Mouse (Mus musculus): ENCODE data around the gene Pate2. TPM values are rescaled to one million over a fixed set of nuclear protein-coding genes. Genes with fewer than 3 reads are reported as not detected.
A peak's percentile ranks its signal among the peaks of the same experiment; 100 is the strongest.

The Pate2 gene
- not detected for total RNA-seq (2021)
- polyA plus RNA-seq (2012; rRNA removed) = 0.06 TPM in 1 of 2 replicates, not detected in the other
- long read RNA-seq = 0 reads

DNA sequence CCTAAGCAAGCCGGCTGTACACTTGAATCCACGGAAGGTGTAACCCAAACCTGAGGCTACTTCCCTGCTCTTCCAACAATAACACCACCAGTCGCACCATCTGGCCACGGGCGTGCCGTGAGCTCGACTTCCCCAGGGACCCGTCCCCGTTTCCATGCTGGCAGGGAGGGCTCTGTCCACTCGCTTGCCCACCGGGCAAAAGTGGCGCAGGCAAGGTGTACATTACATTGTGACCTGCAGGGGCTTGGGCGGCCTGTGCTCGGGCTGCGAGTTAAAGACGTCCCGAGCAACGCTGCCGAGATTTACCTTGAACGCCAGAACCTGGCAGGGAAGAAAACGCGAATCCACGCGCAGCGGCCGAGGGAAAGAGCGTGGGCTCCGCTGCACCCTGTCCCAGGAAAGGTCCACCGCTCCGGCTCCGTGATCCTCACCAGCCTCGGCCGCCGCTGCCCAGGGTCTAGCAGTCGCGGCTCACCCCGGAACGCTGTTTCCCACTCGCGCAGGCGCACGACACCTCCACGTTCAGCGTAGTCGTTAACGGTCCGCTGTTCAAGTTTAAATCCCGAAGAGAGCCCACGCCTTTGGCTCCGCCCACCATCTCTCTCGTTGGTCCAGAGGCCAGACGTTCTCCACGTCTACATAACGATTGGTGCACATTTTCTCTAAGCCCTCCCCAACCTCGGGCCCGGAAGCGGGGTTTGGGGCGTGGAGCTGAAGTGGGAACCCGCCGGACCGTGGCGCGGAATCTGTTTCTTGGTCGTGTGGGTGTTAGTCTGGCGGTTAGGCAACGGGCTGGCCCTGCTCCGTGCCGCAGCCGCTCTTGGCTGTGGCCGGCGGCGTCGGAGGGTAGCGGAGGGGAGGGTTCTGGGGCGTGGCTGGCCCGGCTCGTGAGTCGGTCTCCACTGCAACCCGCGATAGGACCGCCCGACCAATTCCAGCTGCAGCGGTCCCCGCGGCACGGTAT is at the start of gene Pate2, which contains the start of gene Hyls1:
Pate2 (plus strand) TSS at position 714 of the 964 bp plus-strand sequence.
Hyls1 (minus strand) TSS at position 828 of the 964 bp plus-strand sequence.
- peak within 1 kb of the TSS; percentile 83 for H3K4me3 ChIP-seq
- H3K4me1 ChIP-seq (ENCODE audit: control insufficient read depth, insufficient read depth, low read length) = no peaks in the 10 kb centered on the region
- peak; percentile 90 to 96 for DNase-seq
- intact Hi-C loops (cut with DNase I) = loop anchor here (10.0 kb wide), 1 partner anchor 365 kb away; the partner anchor contains the start of genes Srpr and Tirap
- peak within 1 kb of the TSS; percentile 92 for H3K9ac ChIP-seq (ENCODE audit: low read depth, low read length)
- under 1% methylated on average over 86 of the region's 86 CpGs for WGBS
- peaks cover 7% of the 10 kb centered on the region for H3K36me3 ChIP-seq (ENCODE audit: control insufficient read depth, insufficient read depth, low read length)
- TF ChIP-seq EP300 (IDR thresholded peaks at IDR 0.05; ENCODE audit: insufficient read depth, low read depth, low read length) = 0 out of 2 replicates have a peak, but pooled peaks have one; percentile 48
- peak; percentile 88 for TF ChIP-seq POLR2A (IDR thresholded peaks at IDR 0.05; ENCODE audit: insufficient read depth, low read depth, low read length)
- TF ChIP-seq CTCF (IDR thresholded peaks at IDR 0.05) = peak; percentile 44
- H3K27me3 ChIP-seq (ENCODE audit: control insufficient read depth, insufficient read depth, low read length) = peaks cover 4% of the 10 kb centered on the region; the same call in 1 of the 2 replicates
- H3K79me2 ChIP-seq (replicated peaks; ENCODE audit: control insufficient read depth, insufficient read depth, low read length) = no peaks in the 10 kb centered on the region
- H3K27ac ChIP-seq = peak within 1 kb of the TSS; percentile 91

DNA sequence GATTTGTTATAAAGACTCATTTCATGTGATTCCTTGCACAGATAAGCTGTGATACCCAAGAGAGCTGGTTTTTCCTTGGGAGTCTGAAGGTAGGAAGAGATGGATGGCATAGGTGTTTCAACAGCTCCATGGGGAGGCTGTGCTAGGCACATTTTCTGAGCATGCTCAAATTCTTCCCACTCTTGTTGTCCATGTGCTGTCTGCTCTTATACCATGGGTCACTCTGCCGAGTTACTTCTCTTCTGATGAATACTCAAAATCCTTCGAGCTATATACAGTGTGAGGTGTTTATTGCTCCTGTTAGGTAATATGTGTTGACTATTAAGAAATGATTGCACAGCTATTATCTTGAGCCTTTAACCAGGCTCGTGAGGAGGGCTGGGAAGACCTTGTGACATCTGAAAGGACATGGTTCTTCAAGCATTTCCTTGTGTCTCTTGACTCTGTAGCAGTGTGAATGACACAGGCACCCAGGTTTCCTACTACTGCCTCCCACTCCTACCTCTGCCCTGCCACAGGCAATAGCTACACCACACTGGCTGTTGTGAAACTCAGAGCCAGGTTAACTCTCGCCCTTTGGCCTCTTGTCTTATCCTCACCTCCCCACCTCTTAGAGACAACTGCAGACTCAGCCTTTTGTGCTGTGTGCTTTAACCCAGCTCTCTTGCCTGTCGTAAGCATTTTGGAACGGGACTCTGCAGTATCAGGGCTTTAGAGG is 49.3 kb upstream of the Pate2 start:
- no peak overlapping the region for H3K4me3 ChIP-seq
- H3K9ac ChIP-seq (ENCODE audit: low read depth, low read length) = no peak overlapping the region
- H3K4me1 ChIP-seq (ENCODE audit: control insufficient read depth, insufficient read depth, low read length) = no peaks in the 10 kb centered on the region; the same call in 1 of the 2 replicates
- intact Hi-C loops (cut with DNase I) = loop anchor here (5.0 kb wide), 1 partner anchor 98 kb away; the partner anchor contains the start of gene Cdon
- WGBS = 73% methylated on average over 6 of the region's 6 CpGs
- no peaks in the 10 kb centered on the region for H3K36me3 ChIP-seq (ENCODE audit: control insufficient read depth, insufficient read depth, low read length)
- no peaks in the 10 kb centered on the region for H3K79me2 ChIP-seq (replicated peaks; ENCODE audit: control insufficient read depth, insufficient read depth, low read length)
- TF ChIP-seq CTCF (IDR thresholded peaks at IDR 0.05) = no peak
- no peak for TF ChIP-seq POLR2A (IDR thresholded peaks at IDR 0.05; ENCODE audit: insufficient read depth, low read depth, low read length)
- no peak for TF ChIP-seq EP300 (IDR thresholded peaks at IDR 0.05; ENCODE audit: insufficient read depth, low read depth, low read length)
- DNase-seq = no peak
- H3K27me3 ChIP-seq (ENCODE audit: control insufficient read depth, insufficient read depth, low read length) = no peaks in the 10 kb centered on the region
- no peak overlapping the region for H3K27ac ChIP-seq

DNA sequence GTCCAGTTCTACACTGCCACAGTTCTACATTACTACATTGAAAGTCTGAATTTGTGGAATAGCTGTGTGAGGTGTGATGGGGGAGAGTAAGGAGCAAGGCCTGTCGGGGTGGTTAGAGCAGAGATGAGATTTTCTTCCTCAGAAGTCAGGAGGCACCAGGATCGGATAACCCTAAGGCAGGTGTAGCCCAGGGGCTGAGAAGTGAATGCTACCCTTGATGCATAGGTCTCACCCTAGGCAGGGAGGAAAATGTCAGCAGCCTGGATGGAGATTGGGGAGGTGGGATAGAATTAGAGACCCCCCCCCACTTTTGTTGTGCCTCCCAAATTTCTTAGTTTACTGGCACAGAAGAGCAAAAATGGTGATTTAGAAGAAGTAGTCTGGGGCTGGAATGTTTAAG is 47.8 kb upstream of the Pate2 start:
- TF ChIP-seq POLR2A (IDR thresholded peaks at IDR 0.05; ENCODE audit: insufficient read depth, low read depth, low read length) (no peak), EP300 (IDR thresholded peaks at IDR 0.05; ENCODE audit: insufficient read depth, low read depth, low read length) (no peak), CTCF (IDR thresholded peaks at IDR 0.05) (no peak)
- no peak overlapping the region for H3K27ac ChIP-seq
- WGBS = 79% methylated on average over 2 of the region's 2 CpGs
- no peaks in the 10 kb centered on the region for H3K27me3 ChIP-seq (ENCODE audit: control insufficient read depth, insufficient read depth, low read length)
- no peak overlapping the region for H3K4me3 ChIP-seq
- H3K4me1 ChIP-seq (ENCODE audit: control insufficient read depth, insufficient read depth, low read length) = no peaks in the 10 kb centered on the region; the same call in 1 of the 2 replicates
- no peak for DNase-seq
- intact Hi-C loops (cut with DNase I) = loop anchor here (5.0 kb wide), 1 partner anchor 100 kb away; the partner anchor contains the start of gene Cdon
- no peak overlapping the region for H3K9ac ChIP-seq (ENCODE audit: low read depth, low read length)
- H3K79me2 ChIP-seq (replicated peaks; ENCODE audit: control insufficient read depth, insufficient read depth, low read length) = no peaks in the 10 kb centered on the region
- H3K36me3 ChIP-seq (ENCODE audit: control insufficient read depth, insufficient read depth, low read length) = no peaks in the 10 kb centered on the region

DNA sequence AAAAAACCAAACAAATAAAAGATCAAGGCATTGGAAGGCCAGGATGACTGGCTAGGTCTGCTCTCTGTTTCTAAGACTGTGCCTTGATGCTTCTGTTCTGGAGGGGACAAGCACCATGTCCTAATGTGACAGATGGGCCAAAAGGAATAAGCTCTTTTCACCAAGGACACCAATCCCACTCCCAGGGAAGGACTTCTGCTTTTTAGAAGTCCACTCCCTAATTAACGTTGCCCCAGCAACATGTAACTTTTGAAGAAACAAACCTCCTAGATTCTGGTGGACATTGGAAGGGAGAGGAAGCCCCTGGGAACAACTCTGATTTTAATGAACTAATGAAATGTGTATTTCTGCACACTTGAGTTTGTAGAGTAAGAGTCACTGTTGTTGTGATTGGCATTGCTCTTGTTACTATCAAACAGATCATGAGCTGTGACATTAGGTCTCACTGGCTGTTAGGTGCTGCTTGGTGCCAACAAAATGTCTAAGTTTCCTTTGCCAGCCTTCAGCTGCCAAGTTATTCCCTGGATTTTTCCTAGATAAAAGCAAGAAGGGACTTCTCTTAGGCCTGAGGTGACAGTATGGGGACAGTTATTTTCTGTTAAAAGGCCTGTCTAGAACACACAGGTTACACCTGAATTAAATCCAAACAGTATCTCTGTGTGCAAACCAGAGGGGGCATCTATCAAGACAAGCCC is 47.1 kb upstream of the Pate2 start:
- Histone ChIP-seq H3K27ac (no peak overlapping the region; the same call in 1 of the 2 replicates), H3K4me1 (ENCODE audit: control insufficient read depth, insufficient read depth, low read length) (no peaks in the 10 kb centered on the region; the same call in 1 of the 2 replicates), H3K27me3 (ENCODE audit: control insufficient read depth, insufficient read depth, low read length) (no peaks in the 10 kb centered on the region), H3K9ac (ENCODE audit: low read depth, low read length) (no peak overlapping the region), H3K79me2 (replicated peaks; ENCODE audit: control insufficient read depth, insufficient read depth, low read length) (no peaks in the 10 kb centered on the region), H3K36me3 (ENCODE audit: control insufficient read depth, insufficient read depth, low read length) (no peaks in the 10 kb centered on the region), H3K4me3 (no peak overlapping the region)
- TF ChIP-seq EP300 (IDR thresholded peaks at IDR 0.05; ENCODE audit: insufficient read depth, low read depth, low read length) (no peak), CTCF (IDR thresholded peaks at IDR 0.05) (no peak), POLR2A (IDR thresholded peaks at IDR 0.05; ENCODE audit: insufficient read depth, low read depth, low read length) (no peak)
- intact Hi-C loops (cut with DNase I) = loop anchor here (5.0 kb wide), 1 partner anchor 101 kb away; the partner anchor contains the start of gene Cdon
- no peak for DNase-seq
- 51% methylated on average over 1 of the region's 1 CpGs for WGBS

DNA sequence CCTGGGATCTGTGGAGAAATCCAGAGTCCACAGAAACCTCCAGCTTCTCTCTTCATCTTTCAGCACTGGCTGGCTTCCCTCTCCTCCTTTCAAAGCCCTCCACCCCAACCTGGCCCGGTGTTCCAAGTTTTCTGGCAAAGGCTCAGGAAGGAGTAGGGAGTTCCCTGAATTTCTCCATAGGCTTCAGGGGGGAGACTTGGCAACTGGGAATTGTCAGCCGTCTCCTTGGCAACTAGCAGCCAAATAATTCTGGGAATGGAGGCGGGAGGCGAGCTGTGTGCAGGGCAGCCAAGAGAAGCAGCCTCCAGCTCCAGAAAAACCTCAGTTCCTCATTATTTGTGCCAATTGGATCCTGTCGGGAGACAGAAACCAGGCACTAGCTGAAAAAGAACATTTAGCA is 46.5 kb upstream of the Pate2 start:
- Histone ChIP-seq H3K4me1 (ENCODE audit: control insufficient read depth, insufficient read depth, low read length) (no peaks in the 10 kb centered on the region; the same call in 1 of the 2 replicates), H3K27me3 (ENCODE audit: control insufficient read depth, insufficient read depth, low read length) (no peaks in the 10 kb centered on the region), H3K4me3 (no peak overlapping the region), H3K36me3 (ENCODE audit: control insufficient read depth, insufficient read depth, low read length) (no peaks in the 10 kb centered on the region), H3K9ac (ENCODE audit: low read depth, low read length) (no peak overlapping the region), H3K27ac (no peak overlapping the region; the same call in 1 of the 2 replicates), H3K79me2 (replicated peaks; ENCODE audit: control insufficient read depth, insufficient read depth, low read length) (no peaks in the 10 kb centered on the region)
- intact Hi-C loops (cut with DNase I) = loop anchor here (5.0 kb wide), 1 partner anchor 101 kb away; the partner anchor contains the start of gene Cdon
- TF ChIP-seq CTCF (IDR thresholded peaks at IDR 0.05) (no peak), EP300 (IDR thresholded peaks at IDR 0.05; ENCODE audit: insufficient read depth, low read depth, low read length) (no peak), POLR2A (IDR thresholded peaks at IDR 0.05; ENCODE audit: insufficient read depth, low read depth, low read length) (no peak)
- 31% methylated on average over 5 of the region's 5 CpGs for WGBS
- peak; percentile 53 to 76 for DNase-seq

Measured in heart, adult 2 months (tissue).